Mouse (Mus musculus): ENCODE measurements around the gene Ptprd.

Ptprd gene

GRCm38 (mm10) chr4:75950582-75950981, 2261.2 kb downstream of the Ptprd start:
- no peak for DNase-seq (ENCODE audit: low read depth, low spot score)

GRCm38 (mm10) chr4:75894871-75895270, 2316.9 kb downstream of the Ptprd start:
- no peak for DNase-seq (ENCODE audit: low read depth, low spot score)
